Mouse (Mus musculus) liver, embryonic 14.5 days (tissue): ENCODE results near the gene Stum. TPM values are rescaled to one million over a fixed set of nuclear protein-coding genes. Genes with fewer than 3 reads are reported as not detected.

Experiments
- ATAC-seq: fragments of 200-750 bp; cut with Nextera tagmentation; 2 replicates; pipeline ENCODE4 v1.8.0; 2017; ENCODE audit warnings: moderate number of reproducible peaks, mild to moderate bottlenecking, moderate library complexity; ENCODE audit not compliant: insufficient read depth
- DNase-seq, 3 experiments: peaks; one replicate each; pipeline ENCODE4 v3.0.0-alpha.2; 2012 to 2013; ENCODE audit warnings: low read depth in 3 of 3, low spot score in 3 of 3
- H3K27ac ChIP-seq: fragments of 300-500 bp; sonication (generic); 2 replicates; pipeline ENCODE4 v1.5.1; 2014; ENCODE audit warnings: moderate library complexity, mild to moderate bottlenecking, control low read depth, inconsistent platforms
- H3K27me3 ChIP-seq: fragments of 300-500 bp; sonication (generic); 2 replicates; pipeline ENCODE4 v1.6.1; 2014; ENCODE audit warnings: mild to moderate bottlenecking, low read length, moderate library complexity; ENCODE audit not compliant: control insufficient read depth, insufficient read depth
- H3K36me3 ChIP-seq: fragments of 300-500 bp; sonication (generic); replicated peaks from 2 replicates; pipeline ENCODE4 v1.6.1; 2014; ENCODE audit warnings: low read depth; ENCODE audit not compliant: control insufficient read depth, insufficient read depth
- H3K4me1 ChIP-seq, 2 experiments: fragments of 200-500 bp in 1 of 2; fragments of 300-500 bp in 1 of 2; sonication (generic) in 1 of 2; replicated peaks; 2 replicates each; pipeline ENCODE4 v1.6.1; 2012 to 2014; ENCODE audit warnings: antibody characterized with exemption in 1 of 2, inconsistent platforms in 1 of 2, low read length in 1 of 2; ENCODE audit not compliant: control insufficient read depth in 2 of 2, insufficient read depth in 2 of 2
- H3K4me2 ChIP-seq: fragments of 300-500 bp; sonication (generic); 2 replicates; pipeline ENCODE4 v1.6.1; 2014; ENCODE audit warnings: low read depth, mild to moderate bottlenecking, control low read depth, moderate library complexity
- H3K4me3 ChIP-seq, 2 experiments: fragments of 200-500 bp in 1 of 2; fragments of 300-500 bp in 1 of 2; sonication (generic) in 1 of 2; 2 replicates each; pipeline ENCODE4 v1.5.1; 2012 to 2014; ENCODE audit warnings: low read depth in 2 of 2, low read length in 2 of 2, mild to moderate bottlenecking in 2 of 2, control low read depth in 1 of 2, inconsistent platforms in 1 of 2, moderate library complexity in 1 of 2; ENCODE audit not compliant: insufficient read depth in 1 of 2
- H3K9ac ChIP-seq: fragments of 300-500 bp; sonication (generic); replicated peaks from 2 replicates; pipeline ENCODE4 v1.6.1; 2014; ENCODE audit warnings: mild to moderate bottlenecking, control low read depth, moderate library complexity
- H3K9me3 ChIP-seq: fragments of 300-500 bp; sonication (generic); 2 replicates; pipeline ENCODE4 v1.6.1; 2016; ENCODE audit warnings: low read length, mixed read lengths; ENCODE audit not compliant: control insufficient read depth
- CTCF ChIP-seq: IDR thresholded peaks from 2 replicates; pipeline ENCODE4 v1.5.1; 2016; ENCODE audit warnings: antibody characterized with exemption, low read depth, control low read depth
- EP300 ChIP-seq: IDR thresholded peaks from 2 replicates; pipeline ENCODE4 v1.6.1; 2016; ENCODE audit warnings: antibody characterized with exemption, low read depth
- WGBS: fragments of 180-500 bp; shearing (Covaris S2); extraction: QIAGEN DNeasy Blood & Tissue Kit; methylation state at CpG from one replicate; pipeline ENCODE4 v1.1.7; 2014; ENCODE audit not compliant: insufficient replicate concordance; 5-methylcytosine and 5-hydroxymethylcytosine counted together
- polyA plus RNA-seq, 2 experiments: library from polyadenylated mRNA; depleted of rRNA in 1 of 2; stranded (reverse) in 1 of 2; unstranded in 1 of 2; fragments of >200 nt; fragmentation: Nextera tagmentation in 1 of 2; extraction: Ambion mirVana in 1 of 2; gene quantifications; 2 replicates each; pipeline versions ENCODE4 v1.2.1 to v1.2.3; 2012 to 2014

Gene Stum
- polyA plus RNA-seq, 2 experiments, result 0.04 TPM; not detected in 1

GRCm38 (mm10) chr1:180507291-180507791, 24.0 kb upstream of the Stum start:
- peaks cover 0 to 1% of the 10 kb centered on the region in 2 experiments; a peak in 1 of 4 replicates for H3K4me1 ChIP-seq
- no peak overlapping the region for H3K4me3 ChIP-seq
- H3K27me3 ChIP-seq, result no peaks in the 10 kb centered on the region
- 57% methylated on average over 7 of the region's 7 CpGs for WGBS
- no peak overlapping the region for H3K4me2 ChIP-seq
- H3K27ac ChIP-seq, result no peak overlapping the region
- TF ChIP-seq EP300 (no peak), CTCF (no peak)
- no peaks in the 10 kb centered on the region for H3K9me3 ChIP-seq
- no peak overlapping the region for H3K9ac ChIP-seq
- DNase-seq (no peak), ATAC-seq (no peak)
- H3K36me3 ChIP-seq, result no peaks in the 10 kb centered on the region

GRCm38 (mm10) chr1:180506341-180506740, 23.0 kb upstream of the Stum start:
- Histone ChIP-seq H3K27ac (no peak overlapping the region), H3K36me3 (no peaks in the 10 kb centered on the region), H3K9me3 (no peaks in the 10 kb centered on the region), H3K27me3 (no peaks in the 10 kb centered on the region), H3K9ac (no peak overlapping the region), H3K4me3 (no peak overlapping the region), H3K4me2 (no peak overlapping the region), H3K4me1 (peaks cover 0 to 1% of the 10 kb centered on the region in 2 experiments; a peak in 1 of 4 replicates)
- DNase-seq (no peak), ATAC-seq (no peak)
- TF ChIP-seq CTCF (no peak), EP300 (no peak)
- 67% methylated on average over 7 of the region's 7 CpGs for WGBS

GRCm38 (mm10) chr1:180504899-180505298, 21.6 kb upstream of the Stum start:
- H3K36me3 ChIP-seq, result no peaks in the 10 kb centered on the region
- no peaks in the 10 kb centered on the region for H3K9me3 ChIP-seq
- TF ChIP-seq EP300 (no peak), CTCF (no peak)
- H3K4me3 ChIP-seq, result no peak overlapping the region
- no peaks in the 10 kb centered on the region for H3K27me3 ChIP-seq
- no peak overlapping the region for H3K9ac ChIP-seq
- 53% methylated on average over 5 of the region's 5 CpGs for WGBS
- H3K4me1 ChIP-seq, result peaks cover 0 to 1% of the 10 kb centered on the region in 2 experiments; a peak in 1 of 4 replicates
- no peak overlapping the region for H3K27ac ChIP-seq
- DNase-seq (no peak), ATAC-seq (no peak)
- H3K4me2 ChIP-seq, result no peak overlapping the region

- no peak overlapping the region for H3K27ac ChIP-seq
- 58% methylated on average over 5 of the region's 5 CpGs for WGBS
- no peak overlapping the region for H3K4me3 ChIP-seq
- peaks cover 0 to 1% of the 10 kb centered on the region in 2 experiments; a peak in 1 of 4 replicates for H3K4me1 ChIP-seq
- H3K9ac ChIP-seq, result no peak overlapping the region
- no peaks in the 10 kb centered on the region for H3K9me3 ChIP-seq
- no peak for TF ChIP-seq EP300
- no peak for TF ChIP-seq CTCF
- no peak overlapping the region for H3K4me2 ChIP-seq
- no peak for DNase-seq
- no peaks in the 10 kb centered on the region for H3K27me3 ChIP-seq
- H3K36me3 ChIP-seq, result no peaks in the 10 kb centered on the region
- no peak for ATAC-seq
Observed at GRCm38 (mm10) chr1:180503484-180503883, 20.2 kb upstream of the Stum start.

- no peak for TF ChIP-seq EP300
- TF ChIP-seq CTCF, result no peak
- WGBS, result 51% methylated on average over 4 of the region's 4 CpGs
- no peak for DNase-seq
Observed at GRCm38 (mm10) chr1:180502566-180502965, 19.3 kb upstream of the Stum start.

More at GRCm38 (mm10) chr1:180502566-180502965, 19.3 kb upstream of the Stum start:
- H3K27me3 ChIP-seq, result no peaks in the 10 kb centered on the region
- H3K4me1 ChIP-seq, result no peaks in the 10 kb centered on the region; a peak in 1 of 4 replicates
- no peak overlapping the region for H3K4me2 ChIP-seq
- H3K27ac ChIP-seq, result no peak overlapping the region
- no peak for ATAC-seq
- H3K4me3 ChIP-seq, result no peak overlapping the region
- no peaks in the 10 kb centered on the region for H3K36me3 ChIP-seq
- H3K9me3 ChIP-seq, result no peaks in the 10 kb centered on the region
- no peak overlapping the region for H3K9ac ChIP-seq
